Mouse (Mus musculus) splenic B cell, adult 2 months (primary cell): Measurements from ENCODE around the gene Tex33.

Source experiments
- DNase-seq: peaks from one replicate; pipeline ENCODE4 v3.0.0-alpha.2; 2011; ENCODE audit warnings: low read depth, low spot score
- H3K27me3 ChIP-seq: 2 replicates; pipeline ENCODE4 v1.6.1; 2012; ENCODE audit warnings: mild to moderate bottlenecking, low read length, moderate library complexity, mixed read lengths; ENCODE audit not compliant: control insufficient read depth, poor library complexity, insufficient read depth, severe bottlenecking
- H3K36me3 ChIP-seq: 2 replicates; pipeline ENCODE4 v1.6.1; 2012; ENCODE audit warnings: mild to moderate bottlenecking, low read length, moderate library complexity, mixed read lengths; ENCODE audit not compliant: control insufficient read depth, poor library complexity, insufficient read depth, severe bottlenecking

Gene Tex33

GRCm38 (mm10) chr15:78395478-78395962, at the start of gene Tex33:
TSS of gene Tex33 (minus strand) at chr15:78395912.
- DNase-seq = no peak
- H3K27me3 ChIP-seq = no peaks in the 10 kb centered on the region; the same call in 1 of the 2 replicates
- no peaks in the 10 kb centered on the region for H3K36me3 ChIP-seq

- H3K36me3 ChIP-seq = no peaks in the 10 kb centered on the region
- DNase-seq = no peak
- no peaks in the 10 kb centered on the region for H3K27me3 ChIP-seq
These were observed 48.1 kb upstream of the Tex33 start for GRCm38 (mm10) chr15:78443857-78444256.

GRCm38 (mm10) chr15:78442231-78442630, 46.5 kb upstream of the Tex33 start:
- Histone ChIP-seq H3K27me3 (no peaks in the 10 kb centered on the region), H3K36me3 (no peaks in the 10 kb centered on the region)
- no peak for DNase-seq

DNA sequence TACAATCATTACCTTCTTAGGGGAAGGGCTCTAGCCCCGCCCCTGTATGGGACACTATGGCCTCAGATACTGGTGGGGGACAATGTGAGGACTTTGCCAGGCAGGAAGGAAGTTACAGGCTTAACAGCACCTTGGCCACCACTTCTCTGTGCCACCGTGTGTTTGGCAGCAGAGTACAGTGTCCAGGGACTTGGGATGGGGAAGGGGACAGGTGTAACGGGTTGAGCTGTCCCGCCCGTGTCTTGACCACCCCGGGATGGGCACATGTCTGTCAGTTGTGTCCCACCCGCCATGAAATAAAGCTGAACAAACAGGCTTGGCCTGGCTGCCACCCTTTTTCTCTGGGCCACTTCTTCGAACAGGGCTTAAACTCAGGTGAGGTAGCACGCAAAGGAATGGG, 43.3 kb upstream of the Tex33 start:
- no peak for DNase-seq
- H3K36me3 ChIP-seq = no peaks in the 10 kb centered on the region
- H3K27me3 ChIP-seq = no peaks in the 10 kb centered on the region

DNA sequence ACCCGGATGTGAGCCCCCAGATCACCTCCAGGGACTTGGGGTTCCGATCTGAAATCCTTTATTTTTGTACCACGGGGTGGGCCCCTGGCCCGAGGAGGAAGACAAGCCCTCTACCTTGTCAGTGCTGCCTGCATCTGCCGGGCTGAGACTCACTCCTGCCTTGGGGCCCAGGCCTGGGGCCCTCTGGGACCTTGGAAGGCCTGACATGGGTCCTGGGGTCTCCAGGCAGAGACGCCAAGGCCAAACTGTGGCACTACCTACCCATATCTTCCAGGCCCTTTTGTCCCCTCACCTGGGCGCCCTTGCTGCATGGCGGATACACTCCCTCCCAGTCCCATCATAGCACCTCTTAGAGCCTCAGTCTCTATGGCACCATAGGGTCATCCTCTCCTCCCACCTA, 42.8 kb upstream of the Tex33 start:
- no peaks in the 10 kb centered on the region for H3K36me3 ChIP-seq
- no peaks in the 10 kb centered on the region for H3K27me3 ChIP-seq
- DNase-seq = no peak

DNA sequence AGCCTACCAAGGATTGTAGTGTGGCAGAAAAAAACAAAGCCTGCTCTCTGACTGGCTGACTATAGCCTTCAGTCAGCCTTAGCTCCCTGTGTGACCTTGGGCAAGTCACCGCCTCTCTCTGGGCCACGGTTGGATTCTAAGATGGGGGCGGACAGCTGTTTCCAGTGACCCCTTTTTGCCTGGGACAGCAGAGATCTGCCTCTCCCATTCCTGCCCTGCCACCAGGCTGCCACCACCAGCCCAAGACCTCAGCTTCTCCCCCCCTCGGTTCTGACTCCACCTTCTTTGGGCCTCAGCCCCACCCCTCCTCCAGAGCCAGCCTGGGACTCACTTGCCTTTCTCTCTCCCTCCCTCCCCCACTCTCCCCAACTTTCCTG, 42.3 kb upstream of the Tex33 start:
- Histone ChIP-seq H3K36me3 (no peaks in the 10 kb centered on the region), H3K27me3 (no peaks in the 10 kb centered on the region)
- DNase-seq = no peak

GRCm38 (mm10) chr15:78437237-78438017, 41.7 kb upstream of the Tex33 start:
- DNase-seq = no peak
- H3K36me3 ChIP-seq = no peaks in the 10 kb centered on the region
- no peaks in the 10 kb centered on the region for H3K27me3 ChIP-seq

DNA sequence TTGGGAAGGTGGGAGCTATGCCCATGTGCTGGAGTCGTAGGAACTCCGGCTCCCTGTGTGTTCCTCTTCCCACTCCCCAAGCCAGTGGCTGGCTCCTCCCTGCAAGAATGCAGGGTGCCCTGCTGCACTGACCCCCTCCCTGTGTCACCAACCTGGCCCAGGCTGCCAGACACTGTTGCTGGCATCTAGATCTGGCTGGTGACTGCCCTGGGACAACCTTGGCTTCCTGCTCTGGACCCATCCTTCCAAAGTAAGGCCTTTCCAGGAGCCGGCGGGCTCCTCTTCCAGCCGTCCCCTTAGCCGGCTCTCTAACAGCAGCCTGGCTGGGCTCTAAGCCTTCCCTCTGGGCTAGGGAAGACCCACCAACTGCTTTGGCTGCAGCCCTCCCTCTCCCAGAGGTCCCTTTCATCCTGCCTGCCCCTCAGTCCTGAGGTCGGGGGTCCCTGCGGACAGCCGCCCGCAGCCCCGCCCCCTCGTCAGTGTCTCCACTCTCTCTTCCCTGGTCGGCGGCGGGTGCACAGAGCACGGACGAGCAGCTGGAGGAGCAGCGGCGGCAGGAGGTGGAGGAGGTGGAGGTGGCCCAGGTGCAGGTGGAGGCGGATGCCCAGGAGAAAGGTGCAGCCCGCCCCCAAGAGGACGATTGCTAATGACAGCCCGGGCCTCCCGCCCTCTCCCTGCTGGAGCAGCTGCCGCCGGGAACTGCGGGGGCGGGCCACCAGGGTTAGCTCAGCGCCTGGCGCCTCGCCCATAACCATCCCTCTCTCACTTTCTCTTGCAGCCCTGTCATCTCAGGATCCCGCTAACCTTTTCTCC, 40.9 kb upstream of the Tex33 start:
- no peaks in the 10 kb centered on the region for H3K36me3 ChIP-seq
- H3K27me3 ChIP-seq = no peaks in the 10 kb centered on the region
- DNase-seq = no peak

- Histone ChIP-seq H3K36me3 (no peaks in the 10 kb centered on the region), H3K27me3 (no peaks in the 10 kb centered on the region)
- DNase-seq = no peak
These were observed 40.0 kb upstream of the Tex33 start for GRCm38 (mm10) chr15:78435681-78436080.

DNA sequence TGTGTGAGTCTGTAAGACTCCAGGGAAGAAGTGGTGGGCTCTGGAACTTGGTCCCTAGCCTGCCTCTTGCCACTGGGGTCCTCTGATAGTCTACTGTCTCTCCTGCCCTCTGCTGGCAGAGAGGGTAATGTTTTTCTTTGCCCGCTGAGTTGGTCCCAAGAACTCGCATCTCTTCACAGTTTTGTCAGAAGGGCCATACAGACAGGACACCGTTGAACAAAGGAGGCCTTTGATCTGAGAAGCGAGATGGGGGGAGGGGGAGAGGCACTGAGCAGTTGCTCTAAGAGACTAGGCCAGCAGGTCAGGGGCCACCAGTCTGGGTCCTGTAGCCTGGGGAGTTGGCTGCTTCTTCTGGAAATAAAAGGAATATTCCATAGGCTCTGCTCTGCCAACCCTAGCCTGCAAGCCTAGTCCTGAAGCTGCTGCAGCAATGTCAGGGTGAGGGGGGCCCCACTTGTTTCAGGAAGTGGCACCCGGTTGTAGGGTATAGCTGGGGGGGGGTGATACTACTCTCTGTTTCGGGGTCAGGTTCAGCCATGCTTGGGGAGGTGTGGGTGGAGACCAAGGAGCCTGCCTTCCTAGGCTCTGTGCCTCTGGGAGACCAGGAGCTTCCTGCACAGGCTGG, 39.3 kb upstream of the Tex33 start:
- no peaks in the 10 kb centered on the region for H3K27me3 ChIP-seq
- H3K36me3 ChIP-seq = no peaks in the 10 kb centered on the region
- peak; percentile 35 for DNase-seq

GRCm38 (mm10) chr15:78431541-78432121, 35.9 kb upstream of the Tex33 start:
- no peaks in the 10 kb centered on the region for H3K36me3 ChIP-seq
- no peak for DNase-seq
- no peaks in the 10 kb centered on the region; the same call in 1 of the 2 replicates for H3K27me3 ChIP-seq

- Histone ChIP-seq H3K27me3 (no peaks in the 10 kb centered on the region; the same call in 1 of the 2 replicates), H3K36me3 (no peaks in the 10 kb centered on the region)
- no peak for DNase-seq
These were observed 35.2 kb upstream of the Tex33 start for GRCm38 (mm10) chr15:78430874-78431273.

- H3K36me3 ChIP-seq = no peaks in the 10 kb centered on the region
- DNase-seq = no peak
- H3K27me3 ChIP-seq = no peaks in the 10 kb centered on the region; the same call in 1 of the 2 replicates
These were observed 34.3 kb upstream of the Tex33 start for GRCm38 (mm10) chr15:78429871-78430622.

DNA sequence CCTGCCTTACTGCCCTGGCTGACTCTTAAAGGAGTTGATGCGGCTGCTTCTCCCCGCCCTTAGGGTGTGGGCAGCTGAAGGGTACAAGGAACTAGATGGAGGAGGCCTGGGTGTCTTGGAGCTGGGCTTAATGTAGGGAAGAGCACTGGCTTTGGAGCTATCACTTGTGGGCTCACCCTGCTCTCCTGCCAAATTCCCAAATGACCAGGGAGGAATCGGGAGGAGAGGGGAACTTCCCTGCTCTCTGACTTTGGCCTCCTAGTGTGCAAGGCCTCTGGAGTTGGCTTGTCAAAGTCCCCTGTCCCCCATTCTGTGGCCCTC, 33.4 kb upstream of the Tex33 start:
- H3K36me3 ChIP-seq = no peaks in the 10 kb centered on the region
- no peak for DNase-seq
- H3K27me3 ChIP-seq = no peaks in the 10 kb centered on the region; the same call in 1 of the 2 replicates
